Mouse (Mus musculus) CH12.LX (cell line): Measurements from ENCODE around the gene Per1. TPM values are rescaled to one million over a fixed set of nuclear protein-coding genes. Genes with fewer than 3 reads are reported as not detected.

ENCODE experiments used
- DNase-seq: peaks from one replicate; pipeline ENCODE4 v3.0.0-alpha.2; 2013; ENCODE audit errors: extremely low read depth
- H3K27ac ChIP-seq: 2 replicates; pipeline ENCODE4 v1.5.1; 2012; ENCODE audit warnings: low read depth, mild to moderate bottlenecking, control low read depth, moderate library complexity; ENCODE audit not compliant: insufficient read depth
- H3K27me3 ChIP-seq: replicated peaks from 2 replicates; pipeline ENCODE3; 2012; ENCODE audit warnings: inconsistent platforms
- H3K36me3 ChIP-seq, 2 experiments: replicated peaks in 1 of 2; 2 replicates each; pipeline versions ENCODE3 to v1.6.1; 2012; ENCODE audit warnings: inconsistent platforms in 1 of 2, low read length in 1 of 2, mild to moderate bottlenecking in 1 of 2, mixed read lengths in 1 of 2, moderate library complexity in 1 of 2; ENCODE audit not compliant: control insufficient read depth in 1 of 2, insufficient read depth in 1 of 2
- H3K4me1 ChIP-seq, 2 experiments: 2 replicates each; pipeline ENCODE4 v1.6.1; 2012; ENCODE audit warnings: inconsistent platforms in 1 of 2, moderate library complexity in 1 of 2; ENCODE audit not compliant: insufficient read depth in 2 of 2, control insufficient read depth in 1 of 2
- H3K4me2 ChIP-seq: 2 replicates; pipeline ENCODE4 v1.6.1; 2012; ENCODE audit warnings: low read depth, mild to moderate bottlenecking, control low read depth; ENCODE audit not compliant: poor library complexity, insufficient read depth, severe bottlenecking
- H3K4me3 ChIP-seq, 3 experiments: fragments of 150-350 bp in 1 of 3; sonication (generic) in 1 of 3; replicated peaks in 1 of 3; 2 replicates each; pipeline versions ENCODE3 to v1.5.1; 2011 to 2012; ENCODE audit warnings: low read depth in 2 of 3, low read length in 2 of 3, mild to moderate bottlenecking in 2 of 3, moderate library complexity in 2 of 3, control low read depth in 1 of 3, improper control_type of control experiment in 1 of 3, inconsistent platforms in 1 of 3, mixed read lengths in 1 of 3; ENCODE audit not compliant: poor library complexity in 1 of 3
- H3K79me2 ChIP-seq: replicated peaks from 2 replicates; pipeline ENCODE4 v1.6.1; 2012; ENCODE audit warnings: mild to moderate bottlenecking, moderate library complexity; ENCODE audit not compliant: control insufficient read depth, poor library complexity, insufficient read depth, severe bottlenecking; ENCODE audit errors: extremely low read depth
- H3K9ac ChIP-seq: 2 replicates; pipeline ENCODE4 v1.6.1; 2012; ENCODE audit warnings: low read depth, mild to moderate bottlenecking, control low read depth, moderate library complexity; ENCODE audit not compliant: insufficient read depth
- H3K9me3 ChIP-seq: replicated peaks from 2 replicates; pipeline ENCODE3; 2012; ENCODE audit warnings: low read length, inconsistent platforms, mixed read lengths
- CTCF ChIP-seq, 2 experiments: IDR thresholded peaks in 1 of 2; conservative IDR thresholded peaks in 1 of 2; 2 replicates each; pipeline ENCODE4 v1.5.1; 2011 to 2012; ENCODE audit warnings: low read depth in 2 of 2, low read length in 2 of 2, improper control_type of control experiment in 1 of 2, inconsistent platforms in 1 of 2, mild to moderate bottlenecking in 1 of 2, moderate library complexity in 1 of 2
- E2F4 ChIP-seq: IDR thresholded peaks from 2 replicates; pipeline ENCODE4 v1.6.1; 2011; ENCODE audit warnings: low read depth, low read length, improper control_type of control experiment; ENCODE audit not compliant: insufficient replicate concordance
- ELF1 ChIP-seq: IDR thresholded peaks from 2 replicates; pipeline ENCODE4 v1.6.1; 2014; ENCODE audit warnings: low read depth, mild to moderate bottlenecking, inconsistent platforms, low read length, improper control_type of control experiment
- EP300 ChIP-seq: IDR thresholded peaks from 2 replicates; pipeline ENCODE4 v1.6.1; 2011; ENCODE audit warnings: low read length, improper control_type of control experiment
- HCFC1 ChIP-seq: IDR thresholded peaks from 2 replicates; pipeline ENCODE4 v1.6.1; 2012; ENCODE audit warnings: low read depth, mild to moderate bottlenecking, inconsistent platforms, low read length, improper control_type of control experiment
- IRF4 ChIP-seq: IDR thresholded peaks from 2 replicates; pipeline ENCODE4 v1.6.1; 2014; ENCODE audit warnings: low read depth, mild to moderate bottlenecking, inconsistent platforms, low read length, improper control_type of control experiment
- JUN ChIP-seq: IDR thresholded peaks from 2 replicates; pipeline ENCODE4 v1.6.1; 2011; ENCODE audit warnings: low read depth, mild to moderate bottlenecking, low read length, improper control_type of control experiment, moderate library complexity; ENCODE audit not compliant: insufficient read depth
- KAT2A ChIP-seq: IDR thresholded peaks from 2 replicates; pipeline ENCODE4 v1.6.1; 2012; ENCODE audit warnings: low read length, improper control_type of control experiment, inconsistent platforms; ENCODE audit not compliant: insufficient replicate concordance
- MAFK ChIP-seq: IDR thresholded peaks from 2 replicates; pipeline ENCODE4 v1.6.1; 2011; ENCODE audit warnings: low read length, improper control_type of control experiment; ENCODE audit not compliant: insufficient replicate concordance
- MAX ChIP-seq: IDR thresholded peaks from 2 replicates; pipeline ENCODE4 v1.6.1; 2011; ENCODE audit warnings: low read length, improper control_type of control experiment
- MYC ChIP-seq: IDR thresholded peaks from 2 replicates; pipeline ENCODE4 v1.6.1; 2011; ENCODE audit warnings: low read depth, mild to moderate bottlenecking, improper control_type of control experiment, low read length
- PAX5 ChIP-seq: IDR thresholded peaks from 2 replicates; pipeline ENCODE4 v1.6.1; 2012; ENCODE audit warnings: low read length, inconsistent platforms, mixed read lengths
- POLR2A ChIP-seq: IDR thresholded peaks from 2 replicates; pipeline ENCODE4 v1.6.1; 2011; ENCODE audit warnings: low read depth, mild to moderate bottlenecking, improper control_type of control experiment, low read length
- POLR2AphosphoS2 ChIP-seq: IDR thresholded peaks from 2 replicates; pipeline ENCODE4 v1.6.1; 2011; ENCODE audit warnings: low read depth, low read length, improper control_type of control experiment
- SMC3 ChIP-seq: IDR thresholded peaks from 2 replicates; pipeline ENCODE4 v1.6.1; 2011; ENCODE audit warnings: low read depth, low read length, improper control_type of control experiment
- TBP ChIP-seq: conservative IDR thresholded peaks from 2 replicates; pipeline ENCODE4 v1.6.1; 2011; ENCODE audit warnings: low read depth, low read length, improper control_type of control experiment
- ZC3H11A ChIP-seq: IDR thresholded peaks from 2 replicates; pipeline ENCODE4 v1.6.1; 2012; ENCODE audit warnings: low read depth, mild to moderate bottlenecking, inconsistent platforms, low read length, improper control_type of control experiment
- ZMIZ1 ChIP-seq: IDR thresholded peaks from 2 replicates; pipeline ENCODE4 v1.6.1; 2012; ENCODE audit warnings: low read depth, mild to moderate bottlenecking, inconsistent platforms, low read length, improper control_type of control experiment
- ZNF384 ChIP-seq: IDR thresholded peaks from 2 replicates; pipeline ENCODE4 v1.6.1; 2012; ENCODE audit warnings: low read depth, low read length, improper control_type of control experiment, inconsistent platforms
- dilution Hi-C: fragments of 300-500 bp; cut with MboI; formaldehyde crosslinking; loops from 2 replicates; pipeline ENCODE4 v1.14.3; 2020; ENCODE audit warnings: low sequenced_read_pairs; ENCODE audit not compliant: extremely low pct_unique_long_range_greater_than_20kb, extremely low pct_ligation_motif_present
- in situ Hi-C: fragments of 300-500 bp; cut with MboI; formaldehyde crosslinking; loops from 3 replicates; pipeline ENCODE4 v1.14.3; 2019; ENCODE audit warnings: low sequenced_read_pairs, low pct_ligation_motif_present, low pct_unique_long_range_greater_than_20kb, mixed read lengths
- polyA plus RNA-seq: library from polyadenylated mRNA; unstranded; fragments of >175 nt; gene quantifications from 2 replicates; pipeline ENCODE4 v1.2.1, GENCODE M21; 2012; ENCODE audit warnings: low read depth; ENCODE audit not compliant: insufficient read length
- total RNA-seq, 2 experiments: library from RNA; depleted of rRNA; stranded (reverse); fragments of 300-350 nt in 1 of 2; fragments of >200 nt in 1 of 2; gene quantifications; 2 replicates each; pipeline ENCODE4 v1.2.3; 2012 to 2014

Gene Per1
- total and polyA plus RNA-seq, 3 experiments, result 2.8 to 38.3 (median 11.8) TPM

GRCm38 (mm10) chr11:69075764-69076479 lies 19.1 kb upstream of the Per1 start:
- Histone ChIP-seq H3K27me3 (peaks cover 2% of the 10 kb centered on the region), H3K79me2 (no peaks in the 10 kb centered on the region), H3K36me3 (no peaks in the 10 kb centered on the region), H3K9me3 (no peaks in the 10 kb centered on the region), H3K4me2 (no peak overlapping the region), H3K4me1 (peaks cover 24 to 71% of the 10 kb centered on the region in 2 experiments), H3K27ac (no peak overlapping the region)
- dilution Hi-C loops (no loop called here), in situ Hi-C loops (loop anchor here (25.0 kb wide), 1 partner anchor 936 kb away; the partner anchor contains the start of genes Acadvl, Dlg4 and Dvl2)
- TF ChIP-seq IRF4 (no peak), TBP (peak; percentile 98), JUN (no peak), EP300 (no peak), POLR2AphosphoS2 (no peak), CTCF (conservative IDR thresholded peaks at IDR 0.05 in 1 of 2, IDR thresholded peaks at IDR 0.05 in 1 of 2; ENCODE audit: low read depth in 2 of 2, low read length in 2 of 2) (no peak), ELF1 (peak; percentile 80; the same call in 1 of the 2 replicates), MYC (no peak), E2F4 (0 out of 2 replicates have a peak, but pooled peaks have one; percentile 50), SMC3 (no peak), POLR2A (no peak), HCFC1 (no peak), KAT2A (peak; percentile 71; the same call in 1 of the 2 replicates), ZMIZ1 (no peak), PAX5 (no peak), MAFK (peak; percentile 88), ZNF384 (peak; percentile 46; the same call in 1 of the 2 replicates), MAX (no peak)
- TF ChIP-seq, all 38 proteins: peak for 6
- H3K9ac ChIP-seq, result no peak overlapping the region
- peak; percentile 91 for DNase-seq
- no peak overlapping the region for H3K4me3 ChIP-seq

GRCm38 (mm10) chr11:69076572-69076971 lies 18.4 kb upstream of the Per1 start:
- Histone ChIP-seq H3K4me1 (peaks cover 27 to 69% of the 10 kb centered on the region in 2 experiments), H3K27ac (no peak overlapping the region), H3K4me3 (no peak overlapping the region), H3K79me2 (no peaks in the 10 kb centered on the region), H3K4me2 (no peak overlapping the region), H3K36me3 (no peaks in the 10 kb centered on the region), H3K9me3 (no peaks in the 10 kb centered on the region), H3K9ac (no peak overlapping the region), H3K27me3 (peaks cover 2% of the 10 kb centered on the region)
- no peak for DNase-seq
- no peak for TF ChIP-seq ZC3H11A
- dilution Hi-C loops, result no loop called here
- in situ Hi-C loops, result loop anchor here (25.0 kb wide), 1 partner anchor 936 kb away; the partner anchor contains the start of genes Acadvl, Dlg4 and Dvl2
